Mouse (Mus musculus) right cerebral cortex, adult 2 months (tissue): Measurements from ENCODE around the gene Samd4.

Source experiments
- DNase-seq, 2 experiments: peaks; one replicate each; pipeline ENCODE4 v3.0.0; 2021 to 2022; ENCODE audit warnings: low spot score in 2 of 2

Samd4 gene

DNA sequence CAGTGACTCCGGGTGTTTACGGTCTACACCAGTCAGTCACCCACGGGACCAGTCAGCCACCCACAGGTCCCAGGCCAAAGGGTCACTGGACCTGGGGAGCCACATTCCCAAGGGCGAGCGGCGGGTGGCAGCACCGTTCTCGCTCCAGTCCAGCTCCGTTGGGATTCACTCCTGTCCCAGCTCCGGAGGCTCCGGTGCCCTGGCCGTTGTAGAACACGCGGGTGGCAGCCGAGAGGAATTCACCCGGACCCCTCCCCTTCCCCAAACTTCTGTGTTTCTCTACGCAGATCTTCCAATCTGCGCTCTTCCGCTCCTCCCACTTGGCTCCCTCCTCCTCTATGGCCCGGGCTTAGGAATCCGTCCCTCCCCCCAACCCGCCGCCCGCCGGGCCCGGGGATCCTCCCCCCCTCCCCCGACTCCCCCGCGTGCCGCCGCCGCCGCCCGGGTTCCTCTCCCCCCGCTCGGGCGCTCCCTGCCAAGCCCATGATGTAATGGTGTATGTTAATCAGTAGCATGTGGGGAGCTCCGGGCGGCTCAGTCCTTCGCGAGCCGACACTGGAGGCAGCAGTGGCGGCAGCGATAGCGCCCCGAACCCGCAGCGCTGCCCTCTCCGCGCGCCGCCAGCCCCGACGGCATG is at the start of gene Samd4:
Gene Samd4 (plus strand): TSS at position 424 of the 637 bp plus-strand sequence.
- DNase-seq: peak; percentile 55 to 70

DNA sequence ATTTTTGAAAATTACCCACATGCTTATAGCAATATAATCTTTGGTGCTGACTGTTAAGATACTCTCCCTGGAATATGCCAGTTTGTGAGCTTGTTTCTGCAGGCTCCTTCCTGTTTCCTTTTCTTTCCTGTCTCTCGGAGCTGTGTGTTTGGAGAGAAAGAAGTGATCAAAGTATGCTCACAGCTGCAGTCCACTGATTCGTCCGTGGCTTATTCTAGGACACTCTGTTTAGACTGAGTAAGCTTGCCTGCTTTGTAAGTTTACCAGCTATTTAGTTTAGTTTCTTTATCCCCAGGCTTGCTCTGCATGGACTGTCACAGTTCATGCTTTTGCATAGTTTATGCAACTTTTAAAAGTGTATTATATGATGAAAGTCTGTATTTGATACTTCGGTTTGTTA is 43.3 kb upstream of the Samd4 start:
- DNase-seq: no peak

- DNase-seq: no peak
These were observed 36.9 kb upstream of the Samd4 start for GRCm38 (mm10) chr14:46845706-46846105.

DNA sequence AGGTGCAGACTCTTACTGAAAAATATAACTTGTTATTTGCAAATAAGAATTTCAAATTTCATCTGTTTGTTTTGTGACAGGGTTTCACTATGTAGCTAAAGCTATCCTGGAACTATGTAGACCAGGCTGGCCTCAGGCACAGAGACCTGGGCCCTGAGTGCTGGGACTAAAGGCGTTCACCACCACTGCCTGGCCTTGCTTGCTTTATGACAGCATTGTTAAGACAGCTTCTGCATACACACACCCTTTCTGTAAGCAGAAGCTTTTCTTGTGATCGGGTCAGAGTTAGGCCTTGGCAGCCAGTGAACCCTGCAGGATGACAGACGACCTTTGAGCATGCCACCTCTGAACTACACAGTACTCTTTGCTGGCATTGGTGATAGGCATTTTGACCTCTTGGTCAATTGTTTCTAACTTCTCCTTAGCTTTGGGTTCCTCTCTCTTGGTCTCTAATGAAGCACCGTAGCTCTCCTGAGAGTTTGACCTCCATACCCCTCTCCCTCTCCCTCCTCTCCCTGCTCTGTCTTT is 34.5 kb upstream of the Samd4 start:
- no peak for DNase-seq

GRCm38 (mm10) chr14:46848736-46849135 is 33.9 kb upstream of the Samd4 start:
- no peak for DNase-seq

DNA sequence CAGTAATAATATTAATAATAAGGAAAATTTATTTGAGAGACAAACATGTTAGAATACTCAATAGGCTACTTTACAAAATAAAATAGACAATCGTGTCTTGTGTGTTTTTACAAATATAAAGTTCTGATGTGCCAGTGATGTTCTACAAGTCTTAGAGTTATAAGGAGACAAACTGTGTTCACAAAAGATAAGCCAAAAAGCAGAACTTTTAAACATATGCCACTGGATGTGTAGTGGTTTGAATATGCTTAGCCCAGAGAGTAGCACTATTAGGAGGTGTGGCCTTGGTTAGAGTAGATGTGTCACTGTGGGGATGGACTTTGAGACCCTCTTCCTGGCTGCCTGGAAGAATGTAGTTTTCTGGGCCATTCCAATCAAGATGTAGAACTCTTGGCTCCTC is 32.9 kb upstream of the Samd4 start:
- DNase-seq: no peak

- DNase-seq: no peak
These were observed 29.0 kb upstream of the Samd4 start for GRCm38 (mm10) chr14:46853677-46854076.

DNA sequence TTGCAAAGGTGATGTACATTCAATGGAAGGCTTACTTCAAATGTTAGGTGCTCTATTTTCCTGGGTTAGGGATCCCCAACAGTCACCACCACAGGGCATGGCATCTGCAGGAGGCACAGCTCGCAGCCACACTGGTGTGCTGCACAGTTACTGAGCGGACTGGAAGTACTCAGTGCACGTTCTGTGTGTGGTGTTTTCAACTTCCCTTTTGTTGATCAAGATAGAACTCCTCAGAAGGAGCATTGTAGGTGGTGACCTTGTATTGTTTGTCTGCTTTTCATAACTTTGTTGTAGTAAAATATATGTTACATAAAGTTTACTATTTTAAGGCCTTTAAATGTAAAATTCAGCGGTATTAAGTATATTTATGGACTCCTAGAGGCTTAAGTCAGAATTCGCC is 19.7 kb upstream of the Samd4 start:
- no peak for DNase-seq

DNA sequence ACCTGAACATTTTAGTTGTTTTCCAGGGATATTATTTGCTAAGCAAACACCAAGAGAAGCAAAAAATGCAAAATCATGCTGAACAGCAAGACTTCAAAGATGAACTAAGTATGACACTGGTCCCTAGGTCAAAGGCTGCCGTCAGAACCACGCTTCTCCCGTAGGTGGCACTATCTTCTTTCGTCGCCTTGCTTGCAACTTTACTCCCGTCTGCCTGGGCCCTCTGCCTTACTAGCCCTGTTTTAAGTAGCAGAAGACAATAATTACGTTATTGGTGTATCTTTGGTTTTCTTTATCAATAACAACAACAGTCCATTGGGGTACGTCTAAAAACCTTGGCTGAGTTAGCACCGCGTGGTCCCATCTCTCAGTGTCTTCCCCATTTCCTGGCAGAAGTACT is 1.7 kb upstream of the Samd4 start:
- DNase-seq: peak; percentile 63 to 68

DNA sequence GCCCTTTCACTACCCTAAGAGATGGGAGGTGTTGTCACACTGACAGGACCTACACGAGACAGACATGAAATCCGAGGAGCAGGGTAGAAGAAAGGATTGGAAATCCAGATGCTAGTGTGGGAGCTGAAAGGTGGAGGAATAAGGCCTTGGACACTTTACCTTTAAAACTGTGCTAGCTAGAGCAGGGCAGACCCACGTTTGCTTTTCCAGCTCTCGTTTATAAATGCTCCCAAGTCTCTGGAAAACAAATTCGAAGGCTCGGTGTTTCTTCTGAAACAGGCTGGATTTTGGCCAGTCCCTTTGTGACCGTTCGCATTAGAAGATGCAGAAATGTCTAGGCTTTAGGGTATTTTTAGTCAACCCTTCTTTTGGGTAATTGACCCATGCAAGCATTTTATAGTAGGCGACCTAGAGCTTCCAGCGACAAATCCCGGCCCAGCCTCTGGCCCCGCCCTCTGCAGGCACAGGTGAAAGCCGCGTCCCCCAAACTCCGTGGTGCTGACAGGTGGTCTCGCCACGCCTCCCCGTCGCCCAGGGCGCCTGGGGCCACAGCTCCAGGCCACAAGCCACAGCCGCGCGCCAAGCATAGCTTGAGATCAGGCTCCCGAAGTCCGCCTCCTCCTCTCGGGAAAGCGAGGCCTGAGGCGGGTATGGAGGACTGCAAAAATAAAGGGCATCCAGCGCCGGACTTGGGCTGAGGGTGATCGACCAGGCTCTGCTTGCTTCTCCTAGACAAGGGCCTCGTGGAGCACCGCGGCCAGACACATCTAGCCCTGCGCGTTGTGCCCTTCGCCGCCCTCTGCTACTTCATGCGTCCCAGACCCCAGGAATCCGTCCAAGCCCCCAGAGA is 848 bp upstream of the Samd4 start:
- DNase-seq: peak; percentile 13 to 28

DNA sequence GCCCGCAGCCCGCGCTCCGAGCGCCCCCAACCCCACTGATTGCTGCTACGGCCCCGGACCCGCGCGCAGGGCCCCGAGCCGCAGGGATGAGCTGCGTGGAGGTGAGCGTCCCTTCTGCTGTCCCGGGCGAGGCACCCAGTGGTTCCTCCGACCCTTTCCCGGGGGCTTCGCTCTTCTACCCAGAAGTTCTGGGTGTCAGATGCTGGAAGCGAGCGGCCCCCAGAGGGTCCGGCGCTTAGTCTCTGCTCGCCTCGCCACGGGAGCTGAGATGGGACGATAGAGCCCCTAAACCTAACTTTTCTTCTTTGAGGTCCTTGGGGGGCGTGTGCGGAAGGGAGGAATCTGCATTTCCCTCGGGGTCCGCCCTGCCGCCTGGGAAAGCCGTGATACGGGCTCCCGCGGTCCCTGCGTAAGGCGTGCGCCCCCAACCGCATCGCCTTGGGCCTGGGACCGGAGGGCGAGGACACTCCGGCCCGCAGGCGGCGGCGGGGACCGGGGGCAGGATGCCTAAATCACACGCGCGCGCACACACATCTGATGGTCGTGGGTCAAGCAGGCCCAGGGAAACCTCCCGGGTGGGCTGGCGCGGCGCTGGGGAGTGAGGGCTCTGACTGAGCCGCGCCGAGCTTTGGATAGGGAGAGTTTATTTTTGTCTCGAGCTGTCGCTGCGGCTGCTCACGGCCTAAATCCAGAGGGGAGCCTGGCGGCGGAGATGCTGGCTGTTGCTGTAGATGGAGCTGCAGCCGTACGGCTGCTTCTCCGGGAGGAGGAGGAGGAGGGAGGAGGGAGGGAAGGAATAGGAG is 615 bp downstream of the Samd4 start:
- DNase-seq: peak; percentile 62 to 69

DNA sequence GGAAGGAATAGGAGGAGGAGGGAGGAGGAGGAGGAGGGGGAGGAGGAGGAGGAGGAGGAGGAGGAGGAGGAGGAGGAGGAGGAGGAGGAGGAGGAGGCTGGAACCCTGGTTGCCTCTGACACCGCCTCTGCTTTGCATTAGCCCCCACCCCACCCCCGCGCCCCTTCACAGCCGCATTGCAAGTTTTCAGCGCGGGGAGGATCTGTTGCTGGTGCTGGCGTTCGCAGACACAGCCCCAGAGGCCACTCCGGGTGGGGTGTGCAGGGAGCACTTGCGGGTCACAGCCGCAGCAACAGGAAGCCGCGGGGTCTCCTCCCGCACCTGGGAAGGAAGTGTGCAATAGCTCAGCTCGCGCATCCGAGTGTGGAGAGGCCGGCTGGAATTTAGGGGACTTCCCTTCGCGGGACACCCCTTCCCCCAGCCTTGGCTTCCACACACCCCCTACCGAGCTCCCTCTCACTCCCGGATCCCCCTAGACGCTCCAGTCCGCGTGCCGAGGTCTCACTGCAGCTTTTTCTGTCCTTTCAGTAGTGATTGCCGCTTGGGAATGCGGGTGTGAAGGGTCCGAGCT is 1.3 kb downstream of the Samd4 start:
- peak; percentile 46 to 50 for DNase-seq

DNA sequence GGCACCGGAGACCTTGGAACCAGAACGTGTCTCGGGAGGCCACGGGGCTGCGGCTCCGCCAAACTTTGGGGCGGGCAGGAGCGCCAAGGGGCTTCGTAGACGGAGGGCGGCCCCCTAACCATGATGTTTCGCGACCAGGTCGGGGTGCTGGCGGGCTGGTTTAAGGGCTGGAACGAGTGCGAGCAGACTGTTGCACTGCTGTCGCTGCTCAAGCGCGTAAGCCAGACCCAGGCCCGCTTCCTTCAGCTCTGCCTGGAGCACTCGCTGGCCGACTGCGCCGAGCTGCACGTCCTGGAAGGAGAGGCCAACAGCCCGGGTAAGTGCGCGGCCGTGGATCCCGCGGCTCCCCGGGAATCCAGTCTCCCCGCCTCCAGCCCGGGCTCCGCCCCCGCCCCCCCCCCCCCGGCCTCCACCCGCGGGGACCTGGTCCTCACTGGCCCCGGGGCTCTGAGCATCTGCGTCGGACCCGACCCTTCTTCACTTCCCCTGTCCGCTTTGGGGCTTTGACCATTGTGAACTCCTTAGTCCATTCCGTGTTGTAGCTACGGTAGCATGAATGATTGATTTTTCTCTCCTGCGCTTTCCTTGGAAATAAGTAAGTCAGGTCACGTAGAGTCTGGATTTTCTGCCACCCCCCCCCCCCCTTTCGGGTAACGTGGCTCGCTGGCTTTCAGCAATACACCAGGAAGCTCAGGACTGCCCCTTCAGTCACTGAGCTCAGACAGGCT is 2.2 kb downstream of the Samd4 start:
- DNase-seq: peak; percentile 47 to 60

DNA sequence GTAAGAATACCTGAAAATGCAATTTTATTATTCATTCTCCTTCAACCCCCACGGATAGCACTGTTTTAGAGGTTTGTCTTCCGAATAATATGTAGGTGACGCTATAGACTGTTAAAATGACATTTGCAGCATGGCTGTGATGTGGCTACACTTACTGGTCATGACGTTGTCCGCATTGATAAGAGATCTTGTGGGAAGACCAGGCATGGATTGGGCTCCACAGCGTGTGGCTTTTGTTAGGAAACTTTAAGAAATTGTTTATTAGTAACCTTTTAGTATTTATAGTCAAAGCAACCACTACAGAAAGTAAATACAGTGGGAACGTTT is 2.7 kb downstream of the Samd4 start:
- DNase-seq: peak in 1 of 2 experiments; percentile 18

DNA sequence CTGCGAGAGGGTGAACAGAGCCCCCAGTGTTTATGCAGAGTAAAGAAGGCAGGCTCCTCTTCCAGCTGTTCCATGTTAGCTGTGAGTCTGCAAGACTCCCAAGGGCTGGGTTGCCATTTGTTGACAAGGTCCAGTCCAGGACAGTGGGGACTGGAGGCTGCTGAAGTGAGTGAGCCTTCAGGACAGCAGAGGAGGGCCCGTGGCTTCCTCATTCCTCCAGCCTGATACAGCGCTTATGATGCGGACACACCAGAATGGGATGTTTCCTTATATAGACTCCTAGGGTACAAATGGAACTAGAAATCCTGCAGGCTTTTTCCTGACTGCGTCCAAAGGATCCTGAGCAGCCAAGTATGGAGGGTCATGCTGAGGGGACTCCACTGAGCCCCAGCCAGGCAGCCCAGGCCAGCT is 3.2 kb downstream of the Samd4 start:
- DNase-seq: peak; percentile 10 to 16

DNA sequence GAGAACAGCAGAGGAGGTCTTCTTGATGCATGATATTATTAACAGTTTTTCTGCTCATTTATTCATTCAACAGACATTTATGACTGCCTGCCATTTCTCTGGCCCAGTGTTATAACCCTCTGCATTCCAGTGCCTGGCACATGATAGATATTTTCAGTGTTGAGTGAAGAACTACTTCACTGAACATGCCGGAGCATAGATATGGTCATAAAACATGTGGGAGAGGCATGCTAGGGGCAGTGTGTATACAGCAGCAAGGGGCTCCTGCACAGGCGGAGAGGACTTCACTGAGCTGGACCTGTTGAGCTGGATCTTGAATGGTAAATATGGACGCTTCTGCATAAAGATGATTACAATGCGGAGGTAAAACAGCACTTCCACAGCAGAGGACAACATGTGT is 6.4 kb downstream of the Samd4 start:
- DNase-seq: no peak

GRCm38 (mm10) chr14:46893961-46894360 is 11.3 kb downstream of the Samd4 start:
- DNase-seq: no peak

DNA sequence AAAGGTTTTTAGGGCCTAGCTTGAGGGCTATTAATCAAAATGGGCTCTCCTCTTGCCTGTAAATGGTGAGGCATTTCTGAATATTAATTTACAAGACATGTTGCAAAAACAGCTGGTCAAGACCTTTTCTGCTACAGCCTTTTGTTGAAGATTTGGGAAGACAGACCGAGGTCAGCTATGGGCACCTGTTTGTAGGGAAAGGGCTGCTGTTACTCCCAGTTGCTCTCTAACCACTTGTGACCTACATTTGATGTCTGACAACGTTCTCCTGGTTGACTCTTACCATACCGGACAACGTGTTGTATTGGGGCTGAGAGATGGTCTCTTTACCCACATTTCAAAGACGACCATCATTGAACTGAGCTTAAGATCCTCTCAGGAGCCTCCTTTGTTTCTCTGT is 15.3 kb downstream of the Samd4 start:
- no peak for DNase-seq

DNA sequence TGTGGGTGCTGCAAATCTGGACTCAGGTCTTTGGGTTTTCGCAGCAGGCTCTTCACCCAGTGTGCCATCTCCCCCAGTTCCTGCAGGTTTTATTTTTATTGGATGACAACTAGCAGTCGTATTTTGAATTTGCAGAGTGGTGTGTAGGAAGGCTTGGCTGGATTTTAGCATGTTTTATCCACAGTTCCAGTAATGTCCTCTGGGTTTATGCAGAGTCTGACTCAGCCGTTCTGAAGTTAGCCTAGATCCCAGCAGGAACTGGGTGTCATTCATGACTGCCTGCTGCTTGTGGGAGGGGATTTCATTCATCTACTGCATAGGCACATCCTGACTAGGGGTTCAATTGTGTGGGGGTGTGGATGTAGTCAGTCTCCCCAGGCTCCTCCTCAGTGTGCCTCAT is 16.0 kb downstream of the Samd4 start:
- DNase-seq: peak; percentile 68 to 76

DNA sequence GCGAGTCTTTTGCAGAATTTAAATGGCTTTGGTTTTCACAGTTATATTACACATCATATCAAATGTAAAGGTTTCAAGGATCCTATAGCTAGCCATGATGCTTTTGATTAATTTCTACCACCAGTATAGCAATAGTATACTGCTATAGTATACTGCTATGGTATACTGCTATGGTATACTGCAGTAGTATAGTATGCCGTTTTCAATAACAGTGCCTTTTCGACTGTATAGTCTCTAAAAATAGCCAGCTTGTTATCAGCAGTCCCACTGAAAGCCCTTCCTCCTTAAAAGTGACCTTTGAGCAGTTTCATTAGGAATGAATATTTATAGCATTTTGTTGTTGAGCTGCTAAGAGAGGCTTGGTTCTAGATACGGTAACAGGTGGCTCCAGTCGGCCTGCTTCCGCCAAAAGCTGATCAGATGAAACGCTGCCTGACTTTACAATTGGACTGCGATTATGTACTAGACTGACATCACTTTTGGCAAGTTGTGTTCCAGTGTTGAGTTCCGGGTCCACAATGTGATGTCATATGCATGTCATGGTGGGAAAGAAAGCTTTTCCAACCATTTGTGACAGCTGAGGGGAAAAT is 19.9 kb downstream of the Samd4 start:
- DNase-seq: no peak

GRCm38 (mm10) chr14:46904276-46904675 is 21.6 kb downstream of the Samd4 start:
- DNase-seq: no peak
